Mouse (Mus musculus): ENCODE data around the gene Rhoh. TPM values are rescaled to one million over a fixed set of nuclear protein-coding genes. Genes with fewer than 3 reads are reported as not detected.

Gene Rhoh
- polyA plus RNA-seq, 1 experiment from 2014 or later = 1.6 TPM

DNA sequence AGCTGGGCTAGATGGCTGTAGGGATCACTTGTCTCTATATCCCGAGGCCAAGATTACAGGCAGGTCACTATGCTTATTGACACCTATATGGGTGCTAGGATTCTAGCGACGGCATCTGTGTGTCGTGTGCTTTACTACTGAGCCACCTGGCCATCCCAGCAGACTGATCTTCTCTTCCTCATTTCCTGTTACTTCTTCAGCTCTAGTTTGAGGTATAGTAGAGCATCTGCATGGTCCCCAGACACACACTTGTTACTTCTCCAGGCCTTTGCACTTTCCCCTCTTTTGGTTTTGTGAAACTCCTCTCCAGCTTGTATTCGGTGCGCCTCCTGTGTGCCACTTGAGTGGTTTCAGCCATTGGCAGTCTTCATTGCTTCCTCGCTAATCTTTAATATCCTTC is 14.3 kb downstream of the Rhoh start:
- no peak for DNase-seq
- Histone ChIP-seq H3K4me1 (replicated peaks) (no peaks in the 10 kb centered on the region), H3K9me3 (replicated peaks) (no peaks in the 10 kb centered on the region), H3K4me2 (no peak overlapping the region), H3K27me3 (no peaks in the 10 kb centered on the region), H3K27ac (no peak overlapping the region), H3K9ac (no peak overlapping the region), H3K36me3 (no peaks in the 10 kb centered on the region), H3K4me3 (replicated peaks) (no peak overlapping the region)
- ATAC-seq (ENCODE audit: low read depth) = no peak
- 83% methylated on average over 7 of the region's 7 CpGs for WGBS (ENCODE audit: insufficient replicate concordance)

DNA sequence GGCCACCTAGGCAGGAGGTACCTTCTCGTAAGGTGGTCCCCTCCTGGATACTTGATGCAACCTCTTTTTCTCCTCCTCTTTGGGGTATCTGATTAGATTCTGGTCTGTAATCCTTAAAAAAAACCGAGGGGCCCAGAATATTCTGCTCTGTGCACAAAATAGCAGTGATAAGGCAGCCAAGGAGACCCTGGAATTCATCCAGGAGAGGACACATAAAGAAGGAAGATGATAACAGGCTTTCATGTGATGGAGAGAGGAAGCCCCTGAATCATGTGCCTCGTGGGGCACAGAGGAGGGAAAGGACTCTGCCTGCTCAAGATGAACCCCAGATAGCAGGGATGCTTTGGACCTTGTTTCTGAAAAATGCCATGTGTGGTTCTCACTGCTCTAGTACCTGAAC is 17.4 kb downstream of the Rhoh start:
- Histone ChIP-seq H3K4me3 (replicated peaks) (no peak overlapping the region), H3K27me3 (no peaks in the 10 kb centered on the region), H3K27ac (no peak overlapping the region), H3K36me3 (no peaks in the 10 kb centered on the region), H3K4me2 (no peak overlapping the region), H3K4me1 (replicated peaks) (peaks cover 13% of the 10 kb centered on the region), H3K9ac (no peak overlapping the region), H3K9me3 (replicated peaks) (no peaks in the 10 kb centered on the region)
- DNase-seq = no peak
- 41% methylated on average over 3 of the region's 3 CpGs for WGBS (ENCODE audit: insufficient replicate concordance)
- ATAC-seq (ENCODE audit: low read depth) = no peak

DNA sequence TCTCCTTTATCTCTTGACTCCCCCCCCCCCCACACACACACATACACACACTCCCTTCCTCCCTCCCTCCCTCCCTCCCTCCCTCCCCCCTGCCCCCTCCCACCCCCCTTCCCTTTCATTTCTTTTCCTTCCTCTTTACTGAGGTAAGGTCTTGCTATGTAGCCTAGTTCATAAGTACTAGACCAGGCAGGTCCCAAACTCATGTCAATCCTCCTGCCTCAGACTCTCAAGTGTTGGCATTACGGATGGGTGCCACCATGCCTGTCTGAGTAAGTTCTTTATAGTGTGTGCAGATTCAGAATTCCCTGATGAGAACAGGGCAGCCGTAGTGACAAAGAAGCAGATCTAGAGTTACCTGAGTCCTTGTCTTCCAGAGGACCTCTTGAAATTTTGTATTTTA is 20.2 kb downstream of the Rhoh start:
- Histone ChIP-seq H3K4me1 (replicated peaks) (peaks cover 15% of the 10 kb centered on the region), H3K4me3 (replicated peaks) (no peak overlapping the region), H3K36me3 (no peaks in the 10 kb centered on the region), H3K9ac (no peak overlapping the region), H3K9me3 (replicated peaks) (no peaks in the 10 kb centered on the region), H3K27ac (no peak overlapping the region), H3K27me3 (no peaks in the 10 kb centered on the region), H3K4me2 (no peak overlapping the region)
- ATAC-seq (ENCODE audit: low read depth) (no peak), DNase-seq (no peak)
- WGBS (ENCODE audit: insufficient replicate concordance) = 74% methylated on average over 2 of the region's 2 CpGs

DNA sequence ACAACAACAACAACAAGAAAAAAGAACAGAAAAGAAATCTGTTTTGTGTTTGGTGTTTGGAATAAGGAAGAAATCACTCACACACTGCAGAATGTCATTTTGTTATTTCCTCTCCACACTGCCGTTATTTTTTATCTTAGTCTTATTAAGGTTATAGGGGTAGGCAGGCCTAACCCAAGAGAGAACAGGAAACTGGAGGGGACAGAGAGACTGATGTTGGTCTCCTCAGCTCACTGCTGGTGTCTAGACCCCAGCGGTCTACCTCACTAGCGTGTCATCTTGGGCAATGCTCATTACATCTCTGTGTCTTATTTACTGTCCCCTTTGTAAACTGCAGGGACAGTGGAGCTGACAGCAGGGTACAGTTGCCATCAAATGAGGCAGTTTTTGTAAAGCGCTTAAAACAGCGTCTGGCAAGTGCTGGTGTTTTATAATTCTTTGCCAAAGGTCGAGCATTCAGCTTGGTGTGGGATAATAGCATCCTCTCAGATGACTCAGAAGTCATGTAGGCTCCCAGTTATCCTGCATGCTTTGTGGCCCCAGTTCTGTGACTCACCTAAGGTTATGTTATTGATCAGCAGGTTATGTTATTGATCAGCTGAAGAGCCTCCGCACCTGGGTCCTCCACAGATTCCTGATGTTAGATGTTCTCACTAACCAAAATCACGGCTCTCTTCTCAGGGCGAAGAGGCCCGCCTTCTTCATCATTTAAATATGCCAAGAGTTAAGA is 21.6 kb downstream of the Rhoh start:
- Histone ChIP-seq H3K4me1 (replicated peaks) (peaks cover 15% of the 10 kb centered on the region), H3K9ac (no peak overlapping the region), H3K4me2 (no peak overlapping the region), H3K36me3 (no peaks in the 10 kb centered on the region), H3K9me3 (replicated peaks) (no peaks in the 10 kb centered on the region), H3K27ac (no peak overlapping the region), H3K27me3 (no peaks in the 10 kb centered on the region), H3K4me3 (replicated peaks) (no peak overlapping the region)
- DNase-seq (no peak), ATAC-seq (ENCODE audit: low read depth) (no peak)
- WGBS (ENCODE audit: insufficient replicate concordance) = 66% methylated on average over 10 of the region's 10 CpGs

DNA sequence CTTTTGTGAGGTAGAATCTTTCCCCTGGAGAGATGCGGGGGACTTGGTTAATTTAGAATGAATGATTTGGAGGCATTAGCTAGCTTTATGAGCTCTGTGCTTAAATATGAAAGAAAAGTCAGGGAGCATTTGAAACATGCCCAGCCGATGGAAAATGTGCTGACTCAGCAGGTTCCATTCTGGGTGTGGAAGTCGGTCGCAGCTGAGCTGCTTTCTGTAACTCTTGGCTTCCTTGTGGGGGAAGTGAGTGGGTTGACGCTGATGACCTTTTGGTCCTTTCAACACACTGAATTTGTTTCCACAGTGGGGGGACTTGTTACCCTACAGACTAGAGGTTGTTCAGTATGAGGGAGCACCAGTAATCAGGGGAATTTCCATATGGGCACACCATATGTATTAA is 22.3 kb downstream of the Rhoh start:
- Histone ChIP-seq H3K4me2 (no peak overlapping the region), H3K27me3 (no peaks in the 10 kb centered on the region), H3K27ac (no peak overlapping the region), H3K36me3 (no peaks in the 10 kb centered on the region), H3K9me3 (replicated peaks) (no peaks in the 10 kb centered on the region), H3K4me3 (replicated peaks) (no peak overlapping the region), H3K4me1 (replicated peaks) (peaks cover 15% of the 10 kb centered on the region), H3K9ac (no peak overlapping the region)
- DNase-seq (no peak), ATAC-seq (ENCODE audit: low read depth) (no peak)
- 32% methylated on average over 5 of the region's 5 CpGs for WGBS (ENCODE audit: insufficient replicate concordance)

DNA sequence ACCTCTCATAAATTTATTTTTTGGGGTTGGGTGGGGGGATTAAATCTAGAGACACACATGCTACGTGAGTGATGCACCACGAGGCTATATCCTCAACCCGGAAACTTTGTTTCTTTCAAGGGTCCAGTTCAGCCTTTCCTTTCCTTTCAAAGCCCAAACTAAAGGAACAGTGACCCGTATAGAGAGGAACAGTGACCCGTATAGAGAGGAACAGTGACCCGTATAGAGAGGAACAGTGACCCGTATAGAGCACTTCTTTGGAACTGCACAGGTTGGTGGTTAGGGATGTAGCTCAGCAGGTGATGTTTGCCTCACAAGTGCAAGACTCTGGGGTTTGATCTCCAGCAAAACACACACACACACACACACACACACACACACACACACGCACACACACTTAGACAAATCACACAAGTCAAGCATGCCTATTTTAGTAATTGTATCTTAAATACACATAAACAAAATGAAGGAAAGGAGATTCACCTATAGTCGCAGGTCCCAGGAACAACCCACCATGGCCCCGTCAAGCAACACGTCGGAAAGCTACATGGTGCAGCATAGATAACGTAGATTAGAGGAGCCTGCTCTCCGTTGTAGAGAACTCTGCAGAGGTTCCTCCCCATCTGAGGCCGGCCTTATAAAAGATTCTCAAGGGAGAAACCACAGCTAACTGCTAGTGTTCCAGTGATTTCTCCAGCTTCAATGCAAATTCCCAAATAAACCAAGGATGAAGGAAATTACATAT is 24.9 kb downstream of the Rhoh start:
- ATAC-seq (ENCODE audit: low read depth) (peak; percentile 23; the same call in 1 of the 2 replicates), DNase-seq (no peak)
- Histone ChIP-seq H3K4me2 (no peak overlapping the region), H3K36me3 (no peaks in the 10 kb centered on the region), H3K9me3 (replicated peaks) (no peaks in the 10 kb centered on the region), H3K9ac (no peak overlapping the region), H3K27me3 (no peaks in the 10 kb centered on the region), H3K4me3 (replicated peaks) (no peak overlapping the region), H3K27ac (no peak overlapping the region), H3K4me1 (replicated peaks) (peaks cover 24% of the 10 kb centered on the region)
- WGBS (ENCODE audit: insufficient replicate concordance) = 51% methylated on average over 15 of the region's 15 CpGs

DNA sequence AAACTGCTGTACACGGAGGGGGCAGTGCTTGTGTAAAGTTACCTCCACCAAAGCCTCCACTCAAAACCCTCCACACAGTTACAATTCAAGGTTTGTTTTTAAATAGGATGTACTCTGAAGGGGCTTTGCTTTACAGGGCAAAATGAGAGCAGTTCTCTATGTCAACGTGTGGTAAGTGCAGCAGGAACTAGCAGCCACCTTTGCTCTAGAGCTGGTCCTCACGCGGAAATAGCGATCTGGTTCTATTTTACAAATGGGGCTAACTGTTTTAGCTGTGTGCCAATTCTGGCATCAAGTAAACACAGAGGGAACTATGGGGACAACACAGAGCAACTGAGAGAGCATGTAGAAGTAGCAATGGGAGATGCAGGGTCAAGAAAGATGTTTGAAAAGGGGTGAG is 27.1 kb downstream of the Rhoh start:
- Histone ChIP-seq H3K4me3 (replicated peaks) (no peak overlapping the region), H3K27ac (no peak overlapping the region), H3K4me1 (replicated peaks) (peaks cover 12% of the 10 kb centered on the region), H3K27me3 (no peaks in the 10 kb centered on the region), H3K4me2 (no peak overlapping the region), H3K36me3 (no peaks in the 10 kb centered on the region), H3K9ac (no peak overlapping the region), H3K9me3 (replicated peaks) (no peaks in the 10 kb centered on the region)
- WGBS (ENCODE audit: insufficient replicate concordance) = 77% methylated on average over 5 of the region's 5 CpGs
- DNase-seq (no peak), ATAC-seq (ENCODE audit: low read depth) (no peak)

DNA sequence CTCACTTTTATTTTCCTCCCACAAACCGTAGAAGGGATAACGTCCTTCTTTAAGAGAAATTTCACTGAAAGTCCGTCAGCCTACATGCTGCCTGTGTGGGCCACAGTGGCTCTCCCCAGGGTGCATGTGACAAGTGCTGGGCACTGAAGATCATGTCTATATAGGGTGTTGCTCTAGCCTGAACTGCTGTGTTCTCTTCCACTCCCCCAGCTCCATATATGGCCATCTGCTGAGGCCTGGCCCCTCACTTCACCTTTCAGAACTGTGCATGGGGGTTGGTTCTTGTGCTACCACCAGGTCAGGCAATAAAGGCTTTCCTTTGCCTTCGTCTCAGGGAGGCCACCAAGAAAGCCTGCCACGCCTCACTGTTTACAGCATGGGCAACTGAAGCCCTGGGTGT is 28.0 kb downstream of the Rhoh start:
- 51% methylated on average over 5 of the region's 5 CpGs for WGBS (ENCODE audit: insufficient replicate concordance)
- peak; percentile 59; the same call in 1 of the 2 replicates for ATAC-seq (ENCODE audit: low read depth)
- Histone ChIP-seq H3K9ac (no peak overlapping the region), H3K9me3 (replicated peaks) (no peaks in the 10 kb centered on the region), H3K4me3 (replicated peaks) (no peak overlapping the region), H3K27me3 (no peaks in the 10 kb centered on the region), H3K4me2 (no peak overlapping the region), H3K27ac (no peak overlapping the region), H3K36me3 (no peaks in the 10 kb centered on the region), H3K4me1 (replicated peaks) (peaks cover 9% of the 10 kb centered on the region)
- DNase-seq = no peak

DNA sequence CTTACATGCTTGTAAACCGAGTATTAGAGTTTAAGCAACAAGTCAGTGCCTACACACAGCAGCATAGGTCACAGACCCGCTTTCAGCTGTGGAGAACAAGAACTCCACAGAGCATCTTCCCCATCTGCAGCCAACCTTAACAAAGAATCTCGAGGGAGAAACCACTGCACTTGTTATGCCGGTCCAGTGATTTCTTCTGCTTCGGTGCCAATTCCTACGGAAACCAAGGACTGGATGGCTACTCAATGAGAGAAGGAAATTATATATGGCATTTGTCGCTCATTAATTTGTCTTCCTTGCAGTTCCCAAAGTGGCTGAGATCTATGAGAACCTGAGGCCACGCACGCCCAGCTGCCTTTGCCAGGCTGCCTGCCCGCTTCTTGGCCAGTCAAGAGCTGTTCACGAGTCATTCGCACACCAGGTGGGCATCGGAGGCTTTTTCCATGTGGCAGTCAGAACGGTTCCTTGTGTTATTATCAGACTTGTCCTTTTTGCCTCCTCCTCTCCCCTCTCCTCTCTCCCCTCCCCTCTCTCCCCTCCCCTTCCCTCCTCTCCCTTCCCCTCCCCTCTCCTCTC is 30.3 kb downstream of the Rhoh start:
- Histone ChIP-seq H3K9ac (no peak overlapping the region), H3K27me3 (no peaks in the 10 kb centered on the region), H3K9me3 (replicated peaks) (no peaks in the 10 kb centered on the region), H3K4me2 (no peak overlapping the region), H3K4me1 (replicated peaks) (peaks cover 9% of the 10 kb centered on the region), H3K27ac (no peak overlapping the region), H3K4me3 (replicated peaks) (no peak overlapping the region), H3K36me3 (no peaks in the 10 kb centered on the region)
- DNase-seq (no peak), ATAC-seq (ENCODE audit: low read depth) (no peak)
- 72% methylated on average over 14 of the region's 14 CpGs for WGBS (ENCODE audit: insufficient replicate concordance)

DNA sequence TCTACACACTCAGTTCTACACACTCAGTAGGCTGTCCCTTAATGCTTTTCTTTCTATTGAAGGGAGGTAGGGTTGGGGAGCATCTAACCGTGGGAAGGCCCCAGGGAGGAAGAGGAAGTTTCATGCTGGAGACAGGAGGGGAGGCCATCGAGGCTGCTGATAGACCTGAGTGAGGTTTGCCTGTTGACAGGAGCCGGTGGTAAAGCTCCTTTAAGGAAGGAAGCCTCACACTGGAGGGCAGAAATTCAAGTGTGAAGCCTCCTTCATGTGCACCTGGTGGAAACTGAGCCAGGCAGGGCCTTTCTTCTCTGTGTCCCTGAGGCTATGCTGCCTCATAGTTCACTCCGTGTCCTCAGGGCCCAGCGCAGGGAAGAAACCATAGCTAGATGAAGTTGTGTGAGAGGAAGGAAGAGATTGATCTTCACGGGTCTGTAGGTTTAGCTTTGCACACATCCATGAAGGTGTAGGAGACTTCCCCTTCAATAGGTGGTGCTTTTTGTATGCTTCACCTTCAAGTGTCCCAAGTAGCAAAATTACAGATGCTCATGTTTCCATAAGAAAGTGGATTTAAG is 34.2 kb downstream of the Rhoh start:
- Histone ChIP-seq H3K9me3 (replicated peaks) (no peaks in the 10 kb centered on the region), H3K36me3 (no peaks in the 10 kb centered on the region), H3K9ac (no peak overlapping the region), H3K27ac (no peak overlapping the region), H3K4me3 (replicated peaks) (no peak overlapping the region), H3K27me3 (no peaks in the 10 kb centered on the region), H3K4me1 (replicated peaks) (peaks cover 4% of the 10 kb centered on the region), H3K4me2 (no peak overlapping the region)
- DNase-seq (no peak), ATAC-seq (ENCODE audit: low read depth) (no peak)
- WGBS (ENCODE audit: insufficient replicate concordance) = 39% methylated on average over 6 of the region's 6 CpGs

DNA sequence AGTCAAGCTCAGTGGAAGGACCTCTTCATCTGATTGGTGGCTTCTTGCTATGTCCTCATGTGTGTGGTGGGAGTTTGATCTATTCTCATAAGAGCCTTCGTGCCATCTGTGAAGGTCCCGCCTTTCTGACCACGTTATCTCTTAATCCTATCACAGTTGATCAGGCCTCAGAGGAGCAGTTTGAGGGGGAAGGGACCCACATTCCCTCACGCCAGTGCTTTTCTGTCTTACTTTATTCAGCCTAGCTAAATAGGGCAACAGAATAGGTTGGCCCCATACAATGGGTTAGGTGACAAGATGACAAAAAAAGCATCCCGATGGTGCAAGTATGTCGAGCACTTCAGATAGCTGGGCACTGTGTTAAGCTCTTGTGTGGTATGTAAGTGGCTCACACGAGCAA is 34.8 kb downstream of the Rhoh start:
- no peak overlapping the region for H3K4me2 ChIP-seq
- no peak overlapping the region for H3K27ac ChIP-seq
- no peak overlapping the region for H3K4me3 ChIP-seq (replicated peaks)
- ATAC-seq (ENCODE audit: low read depth) = no peak
- H3K9ac ChIP-seq = no peak overlapping the region
- H3K4me1 ChIP-seq (replicated peaks) = peaks cover 9% of the 10 kb centered on the region
- DNase-seq = no peak
- H3K9me3 ChIP-seq (replicated peaks) = no peaks in the 10 kb centered on the region
- 47% methylated on average over 7 of the region's 7 CpGs for WGBS (ENCODE audit: insufficient replicate concordance)
- H3K27me3 ChIP-seq = no peaks in the 10 kb centered on the region
- no peaks in the 10 kb centered on the region for H3K36me3 ChIP-seq
